In the genomic region with DNA sequence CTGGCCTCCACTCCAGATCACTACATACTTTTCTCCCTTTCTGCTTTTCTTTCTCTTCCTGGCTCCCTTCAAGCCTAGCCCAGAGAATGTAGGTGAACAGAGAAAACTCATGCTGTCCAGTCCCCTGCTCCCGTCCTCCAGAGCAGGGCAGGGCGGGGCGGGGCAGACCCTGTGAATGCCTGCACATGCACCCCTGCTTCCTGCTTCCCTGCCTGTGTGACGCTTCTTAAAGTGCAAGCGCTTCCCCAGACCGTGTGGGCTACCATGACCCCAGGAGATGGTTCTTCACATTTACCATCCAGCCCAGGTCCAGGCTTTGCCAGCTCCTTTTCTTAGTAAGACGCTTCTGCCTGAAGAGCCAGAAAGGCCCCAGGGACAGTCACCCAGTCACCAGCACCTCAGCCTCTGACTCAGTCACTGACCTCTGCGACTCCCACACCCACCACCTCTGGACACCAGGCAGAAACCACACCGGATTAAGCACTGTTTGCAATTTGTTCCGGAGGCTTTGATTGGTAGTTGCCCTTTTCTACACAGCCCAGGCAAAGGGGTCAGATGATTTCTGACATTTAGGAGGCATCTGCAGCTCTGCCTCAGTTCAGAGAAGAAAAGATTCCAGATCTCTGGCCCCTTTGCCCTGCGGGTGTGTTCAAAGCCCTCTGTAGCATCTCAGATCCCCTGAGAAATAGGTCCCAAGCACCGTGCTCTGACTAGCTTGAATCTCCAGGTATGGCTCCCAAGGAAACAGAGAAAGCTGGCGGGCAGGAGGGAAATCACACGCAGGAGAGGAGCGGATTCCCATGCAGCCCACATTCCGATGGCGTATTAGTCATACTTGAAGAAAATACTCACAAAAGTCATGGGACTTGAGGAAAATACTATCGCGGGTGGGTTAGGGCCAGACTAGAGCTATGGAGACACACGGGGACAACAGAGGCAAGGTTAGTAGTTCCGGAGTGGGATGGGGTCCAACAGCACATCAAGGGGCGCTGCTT, we compare ENCODE assay signal across 15 mouse cellular contexts. TPM values are rescaled to one million over a fixed set of nuclear protein-coding genes. Genes with fewer than 3 reads are reported as not detected.
DNase-seq lines count a peak whose midpoint lies in the region; ATAC-seq and TF ChIP-seq lines count a peak whose summit lies in the region.
"Had no signal": no experiment of that assay in that cellular context is flagged by ENCODE, and none has a peak within 500 bp of the region (broad histone marks: within the 10 kb centered on the region; RNA-seq: fewer than 3 reads in every experiment).

No protein-coding gene starts in this region.

- H3K4me1 ChIP-seq in midbrain, embryonic 10.5 days: peaks cover 38% of the 10 kb centered on the region
- H3K4me1 ChIP-seq in midbrain, postnatal 0 days (ENCODE audit: insufficient read depth, low read length): no peaks in the 10 kb centered on the region
- peaks cover 26% of the 10 kb centered on the region for H3K4me1 ChIP-seq in E14TG2a.4 (replicated peaks; ENCODE audit: low read depth, low read length)
- H3K4me1 ChIP-seq in embryonic facial prominence, embryonic 10.5 days: peaks cover 16% of the 10 kb centered on the region
- H3K4me1 ChIP-seq: liver, embryonic 12.5 days; neural tube, embryonic 12.5 days had no signal

- ATAC-seq in midbrain, postnatal 0 days (ENCODE audit: low FRiP score): no peak
- ATAC-seq: intestine, embryonic 16.5 days; liver, embryonic 12.5 days had no signal

- no peak for TF ChIP-seq CTCF in midbrain, postnatal 0 days (IDR thresholded peaks at IDR 0.05)
- no peak for TF ChIP-seq CTCF in E14TG2a.4 (conservative IDR thresholded peaks at IDR 0.05; ENCODE audit: low read length)

- H3K4me3 ChIP-seq in midbrain, embryonic 10.5 days: no peak overlapping the region
- H3K4me3 ChIP-seq in midbrain, postnatal 0 days (ENCODE audit: low read depth, low read length): no peak overlapping the region
- peak overlapping the region; percentile 57 for H3K4me3 ChIP-seq in E14TG2a.4 (replicated peaks; ENCODE audit: low read length)
- H3K4me3 ChIP-seq in embryonic facial prominence, embryonic 10.5 days: no peak overlapping the region
- H3K4me3 ChIP-seq: heart, embryonic 13.5 days; liver, embryonic 12.5 days; megakaryocyte, embryonic 14.5 days; neural tube, embryonic 12.5 days had no signal

- no peaks in the 10 kb centered on the region for H3K9me3 ChIP-seq in midbrain, embryonic 10.5 days (replicated peaks)
- no peaks in the 10 kb centered on the region for H3K9me3 ChIP-seq in midbrain, postnatal 0 days (ENCODE audit: low read length)
- no peaks in the 10 kb centered on the region for H3K9me3 ChIP-seq in E14TG2a.4 (ENCODE audit: low read length)
- H3K9me3 ChIP-seq in embryonic facial prominence, embryonic 10.5 days: no peaks in the 10 kb centered on the region
- H3K9me3 ChIP-seq: heart, embryonic 13.5 days; liver, embryonic 12.5 days; megakaryocyte, embryonic 14.5 days; neural tube, embryonic 12.5 days had no signal

- H3K27ac ChIP-seq in midbrain, embryonic 10.5 days (replicated peaks): peak overlapping the region; percentile 63
- H3K27ac ChIP-seq in midbrain, postnatal 0 days (ENCODE audit: low read depth, low read length): no peak overlapping the region
- H3K27ac ChIP-seq in embryonic facial prominence, embryonic 10.5 days (replicated peaks): no peak overlapping the region; the same call in 1 of the 2 replicates
- H3K27ac ChIP-seq: heart, embryonic 13.5 days; liver, embryonic 12.5 days; neural tube, embryonic 12.5 days had no signal

- 56% methylated on average over 22 of the region's 22 CpGs for WGBS in midbrain, embryonic 10.5 days
- 51% methylated on average over 22 of the region's 22 CpGs for WGBS in midbrain, postnatal 0 days
- WGBS in embryonic facial prominence, embryonic 10.5 days: 57% methylated on average over 22 of the region's 22 CpGs

- peaks cover 15% of the 10 kb centered on the region for H3K27me3 ChIP-seq in midbrain, embryonic 10.5 days (ENCODE audit: low read depth, poor library complexity, severe bottlenecking)
- no peaks in the 10 kb centered on the region for H3K27me3 ChIP-seq in midbrain, postnatal 0 days (ENCODE audit: insufficient read depth, low read length)
- H3K27me3 ChIP-seq in E14TG2a.4 (ENCODE audit: insufficient read depth, low read length): peaks cover 15% of the 10 kb centered on the region; the same call in 1 of the 2 replicates
- H3K27me3 ChIP-seq in embryonic facial prominence, embryonic 10.5 days (replicated peaks; ENCODE audit: low read depth, poor library complexity, severe bottlenecking): no peaks in the 10 kb centered on the region
- H3K27me3 ChIP-seq: heart, embryonic 13.5 days; liver, embryonic 12.5 days; neural tube, embryonic 12.5 days had no signal

- peaks cover 40% of the 10 kb centered on the region for H3K36me3 ChIP-seq in midbrain, embryonic 10.5 days
- 0 out of 2 replicates have a peak, but pooled peaks cover 3% of the 10 kb centered on the region for H3K36me3 ChIP-seq in midbrain, postnatal 0 days (ENCODE audit: insufficient read depth, low read length)
- H3K36me3 ChIP-seq in E14TG2a.4 (ENCODE audit: insufficient read depth, low read length): peaks cover 6% of the 10 kb centered on the region; the same call in 1 of the 2 replicates
- peaks cover 16% of the 10 kb centered on the region; the same call in 1 of the 2 replicates for H3K36me3 ChIP-seq in embryonic facial prominence, embryonic 10.5 days (replicated peaks)
- H3K36me3 ChIP-seq: heart, embryonic 13.5 days; liver, embryonic 12.5 days; neural tube, embryonic 12.5 days had no signal

- DNase-seq in midbrain, embryonic 10.5 days (ENCODE audit: low spot score): peak; percentile 23
- no peak for DNase-seq in midbrain, postnatal 0 days (ENCODE audit: low spot score)
- peak; percentile 19 for DNase-seq in embryonic facial prominence, embryonic 10.5 days (ENCODE audit: low spot score)
- DNase-seq in thymus, postnatal 25 days: peak; percentile 56
- DNase-seq in c-Kit-positive CD71-positive TER-119-positive erythroid progenitor cells, embryonic 14.5 days (ENCODE audit: low spot score): no peak
- DNase-seq in layer of hippocampus, postnatal 10 days (ENCODE audit: low spot score in 2 of 2): no peak
- DNase-seq: cerebellum, adult 9-11 months; gastrocnemius, postnatal 36 days; kidney, postnatal 14 days had no signal

- no peak overlapping the region for H3K9ac ChIP-seq in midbrain, postnatal 0 days (replicated peaks; ENCODE audit: low read length, poor library complexity, severe bottlenecking)
- H3K9ac ChIP-seq: heart, embryonic 13.5 days; liver, embryonic 12.5 days; neural tube, embryonic 12.5 days had no signal

- H3K4me2 ChIP-seq in midbrain, postnatal 0 days (ENCODE audit: low read depth, low read length, poor library complexity, severe bottlenecking): no peak overlapping the region
- H3K4me2 ChIP-seq: heart, embryonic 13.5 days; liver, embryonic 12.5 days; neural tube, embryonic 12.5 days had no signal

RNA-seq across cellular contexts. Expression of a gene that starts 23.0 kb away (rescaled TPM):
- 3.0 and 3.9 TPM in 2 replicates for polyA plus RNA-seq in midbrain, embryonic 10.5 days (2016; fragmentation: Nextera tagmentation; extraction: Ambion mirVana)
- 3.5 and 4.2 TPM in 2 replicates for total RNA-seq in midbrain, postnatal 0 days (2014; rRNA removed)
- polyA plus RNA-seq in midbrain, postnatal 0 days (2015; fragmentation: Nextera tagmentation; extraction: Ambion mirVana): 1.1 and 1.2 TPM in 2 replicates
- polyA plus RNA-seq in embryonic facial prominence, embryonic 10.5 days (2016; fragmentation: Nextera tagmentation; extraction: Ambion mirVana): 2.1 and 2.6 TPM in 2 replicates
- total RNA-seq in layer of hippocampus, postnatal 10 days (2021): 1 to 10 TPM; 1.2 to 2.0 TPM

RNA-seq across cellular contexts. Expression of a gene that starts 24.5 kb away (rescaled TPM):
- polyA plus RNA-seq in midbrain, embryonic 10.5 days (2016; fragmentation: Nextera tagmentation; extraction: Ambion mirVana): 16.7 and 19.2 TPM in 2 replicates
- total RNA-seq in midbrain, postnatal 0 days (2014; rRNA removed): 4.9 and 5.9 TPM in 2 replicates
- 9.9 TPM in 2 replicates for polyA plus RNA-seq in midbrain, postnatal 0 days (2015; fragmentation: Nextera tagmentation; extraction: Ambion mirVana)
- polyA plus RNA-seq in embryonic facial prominence, embryonic 10.5 days (2016; fragmentation: Nextera tagmentation; extraction: Ambion mirVana): 10.2 and 10.8 TPM in 2 replicates
- total RNA-seq in layer of hippocampus, postnatal 10 days (2021): 10 to 100 TPM in 1 of 2 experiments, 1 to 10 TPM in 1; 8.9 to 11.5 TPM

Comparison
In these comparisons a context has a peak if more than half of its experiments do, and no peak if none do; other contexts are left out.
1. DNase-seq: peak in midbrain, embryonic 10.5 days (single experiment), embryonic facial prominence, embryonic 10.5 days (single experiment) and thymus, postnatal 25 days (single experiment); none in midbrain, postnatal 0 days (single experiment), c-Kit-positive CD71-positive TER-119-positive erythroid progenitor cells, embryonic 14.5 days (single experiment) and layer of hippocampus, postnatal 10 days (0 of 2).